Mouse (Mus musculus): ENCODE measurements around the gene Popdc3. TPM values are rescaled to one million over a fixed set of nuclear protein-coding genes. Genes with fewer than 3 reads are reported as not detected.

Gene Popdc3
- polyA plus RNA-seq, 1 experiment from 2014 or later = 22.9 TPM

- Histone ChIP-seq H3K27me3 (replicated peaks) (no peaks in the 10 kb centered on the region), H3K9me3 (replicated peaks) (no peaks in the 10 kb centered on the region), H3K4me2 (no peak overlapping the region), H3K27ac (ENCODE audit: poor library complexity, severe bottlenecking) (no peak overlapping the region), H3K4me1 (replicated peaks) (peaks cover 24% of the 10 kb centered on the region), H3K4me3 (no peak overlapping the region), H3K36me3 (peaks cover 75% of the 10 kb centered on the region), H3K9ac (no peak overlapping the region)
- 94% methylated on average over 12 of the region's 12 CpGs for WGBS
- ATAC-seq (ENCODE audit: insufficient number of reproducible peaks, low FRiP score) = no peak
These were observed 25.9 kb upstream of the Popdc3 start for GRCm38 (mm10) chr10:45151771-45152692.

- no peak overlapping the region for H3K4me3 ChIP-seq
- ATAC-seq (ENCODE audit: insufficient number of reproducible peaks, low FRiP score) = no peak
- H3K4me2 ChIP-seq = no peak overlapping the region
- H3K36me3 ChIP-seq = peaks cover 92% of the 10 kb centered on the region
- peaks cover 15% of the 10 kb centered on the region for H3K4me1 ChIP-seq (replicated peaks)
- H3K9ac ChIP-seq = no peak overlapping the region
- no peaks in the 10 kb centered on the region for H3K27me3 ChIP-seq (replicated peaks)
- 71% methylated on average over 14 of the region's 14 CpGs for WGBS
- no peak overlapping the region for H3K27ac ChIP-seq (ENCODE audit: poor library complexity, severe bottlenecking)
- H3K9me3 ChIP-seq (replicated peaks) = no peaks in the 10 kb centered on the region
These were observed 23.3 kb upstream of the Popdc3 start for GRCm38 (mm10) chr10:45154557-45155060.

GRCm38 (mm10) chr10:45165851-45166250, 12.0 kb upstream of the Popdc3 start:
- 85% methylated on average over 8 of the region's 8 CpGs for WGBS
- no peak overlapping the region for H3K4me3 ChIP-seq
- ATAC-seq (ENCODE audit: insufficient number of reproducible peaks, low FRiP score) = no peak

GRCm38 (mm10) chr10:45173927-45174326, 4.0 kb upstream of the Popdc3 start:
- no peak overlapping the region for H3K4me2 ChIP-seq
- WGBS = 53% methylated on average over 8 of the region's 8 CpGs

More at GRCm38 (mm10) chr10:45165851-45166250, 12.0 kb upstream of the Popdc3 start:
- H3K27me3 ChIP-seq (replicated peaks) = no peaks in the 10 kb centered on the region
- H3K9ac ChIP-seq = no peak overlapping the region
- no peak overlapping the region for H3K4me2 ChIP-seq
- no peak overlapping the region for H3K27ac ChIP-seq (ENCODE audit: poor library complexity, severe bottlenecking)
- no peaks in the 10 kb centered on the region for H3K9me3 ChIP-seq (replicated peaks)
- peaks cover 10% of the 10 kb centered on the region; the same call in 1 of the 2 replicates for H3K36me3 ChIP-seq
- no peaks in the 10 kb centered on the region for H3K4me1 ChIP-seq (replicated peaks)

GRCm38 (mm10) chr10:45174345-45174744, 3.6 kb upstream of the Popdc3 start:
- peaks cover 2% of the 10 kb centered on the region; the same call in 1 of the 2 replicates for H3K9me3 ChIP-seq (replicated peaks)
- H3K4me3 ChIP-seq = no peak overlapping the region
- no peaks in the 10 kb centered on the region for H3K27me3 ChIP-seq (replicated peaks)
- WGBS = 82% methylated on average over 3 of the region's 3 CpGs
- no peak overlapping the region for H3K9ac ChIP-seq
- no peak overlapping the region for H3K4me2 ChIP-seq
- no peak overlapping the region for H3K27ac ChIP-seq (ENCODE audit: poor library complexity, severe bottlenecking)
- no peaks in the 10 kb centered on the region for H3K4me1 ChIP-seq (replicated peaks)
- H3K36me3 ChIP-seq = no peaks in the 10 kb centered on the region
- ATAC-seq (ENCODE audit: insufficient number of reproducible peaks, low FRiP score) = no peak

More at GRCm38 (mm10) chr10:45173927-45174326, 4.0 kb upstream of the Popdc3 start:
- no peak for ATAC-seq (ENCODE audit: insufficient number of reproducible peaks, low FRiP score)
- Histone ChIP-seq H3K9me3 (replicated peaks) (peaks cover 2% of the 10 kb centered on the region; the same call in 1 of the 2 replicates), H3K36me3 (no peaks in the 10 kb centered on the region), H3K27me3 (replicated peaks) (no peaks in the 10 kb centered on the region), H3K4me3 (no peak overlapping the region), H3K9ac (no peak overlapping the region), H3K4me1 (replicated peaks) (no peaks in the 10 kb centered on the region), H3K27ac (ENCODE audit: poor library complexity, severe bottlenecking) (no peak overlapping the region)

- Histone ChIP-seq H3K27me3 (replicated peaks) (no peaks in the 10 kb centered on the region), H3K4me2 (no peak overlapping the region), H3K9me3 (replicated peaks) (0 out of 2 replicates have a peak, but pooled peaks cover 2% of the 10 kb centered on the region), H3K9ac (no peak overlapping the region), H3K36me3 (no peaks in the 10 kb centered on the region), H3K27ac (ENCODE audit: poor library complexity, severe bottlenecking) (peak overlapping the region; percentile 80), H3K4me3 (no peak overlapping the region), H3K4me1 (replicated peaks) (peaks cover 25% of the 10 kb centered on the region)
- 0 out of 2 replicates have a peak, but pooled peaks have one; percentile 42 for ATAC-seq (ENCODE audit: insufficient number of reproducible peaks, low FRiP score)
- WGBS = 38% methylated on average over 4 of the region's 4 CpGs
These were observed 2.9 kb downstream of the Popdc3 start for GRCm38 (mm10) chr10:45180677-45181326.

GRCm38 (mm10) chr10:45181344-45181743, 3.4 kb downstream of the Popdc3 start:
- no peaks in the 10 kb centered on the region for H3K36me3 ChIP-seq
- H3K4me3 ChIP-seq = no peak overlapping the region
- 0 out of 2 replicates have a peak, but pooled peaks cover 2% of the 10 kb centered on the region for H3K9me3 ChIP-seq (replicated peaks)
- H3K4me2 ChIP-seq = no peak overlapping the region
- H3K27ac ChIP-seq (ENCODE audit: poor library complexity, severe bottlenecking) = peak overlapping the region; percentile 80
- peaks cover 27% of the 10 kb centered on the region for H3K4me1 ChIP-seq (replicated peaks)
- H3K9ac ChIP-seq = no peak overlapping the region
- peak; percentile 68; the same call in 1 of the 2 replicates for ATAC-seq (ENCODE audit: insufficient number of reproducible peaks, low FRiP score)
- 37% methylated on average over 3 of the region's 3 CpGs for WGBS
- no peaks in the 10 kb centered on the region for H3K27me3 ChIP-seq (replicated peaks)

- no peaks in the 10 kb centered on the region for H3K9me3 ChIP-seq (replicated peaks)
- H3K27ac ChIP-seq (ENCODE audit: poor library complexity, severe bottlenecking) = no peak overlapping the region
- no peak overlapping the region for H3K9ac ChIP-seq
- WGBS = 61% methylated on average over 2 of the region's 2 CpGs
- H3K36me3 ChIP-seq = no peaks in the 10 kb centered on the region
- no peaks in the 10 kb centered on the region for H3K27me3 ChIP-seq (replicated peaks)
- H3K4me1 ChIP-seq (replicated peaks) = peaks cover 28% of the 10 kb centered on the region
- H3K4me2 ChIP-seq = no peak overlapping the region
- no peak overlapping the region for H3K4me3 ChIP-seq
- no peak for ATAC-seq (ENCODE audit: insufficient number of reproducible peaks, low FRiP score)
These were observed 7.6 kb downstream of the Popdc3 start for GRCm38 (mm10) chr10:45185457-45185856.

- Histone ChIP-seq H3K27me3 (replicated peaks) (no peaks in the 10 kb centered on the region), H3K9ac (no peak overlapping the region), H3K4me3 (no peak overlapping the region), H3K4me1 (replicated peaks) (peaks cover 3% of the 10 kb centered on the region; the same call in 1 of the 2 replicates), H3K4me2 (no peak overlapping the region), H3K9me3 (replicated peaks) (peaks cover 3% of the 10 kb centered on the region; the same call in 1 of the 2 replicates), H3K27ac (ENCODE audit: poor library complexity, severe bottlenecking) (no peak overlapping the region), H3K36me3 (no peaks in the 10 kb centered on the region)
- WGBS = 69% methylated on average over 14 of the region's 14 CpGs
- ATAC-seq (ENCODE audit: insufficient number of reproducible peaks, low FRiP score) = no peak
These were observed 15.7 kb downstream of the Popdc3 start for GRCm38 (mm10) chr10:45193330-45194310.

- no peaks in the 10 kb centered on the region for H3K36me3 ChIP-seq
- no peak overlapping the region for H3K4me2 ChIP-seq
- peaks cover 3% of the 10 kb centered on the region; the same call in 1 of the 2 replicates for H3K9me3 ChIP-seq (replicated peaks)
- H3K9ac ChIP-seq = no peak overlapping the region
- no peaks in the 10 kb centered on the region for H3K27me3 ChIP-seq (replicated peaks)
- no peak overlapping the region for H3K27ac ChIP-seq (ENCODE audit: poor library complexity, severe bottlenecking)
- H3K4me3 ChIP-seq = no peak overlapping the region
- ATAC-seq (ENCODE audit: insufficient number of reproducible peaks, low FRiP score) = no peak
- WGBS = 83% methylated on average over 5 of the region's 5 CpGs
- H3K4me1 ChIP-seq (replicated peaks) = no peaks in the 10 kb centered on the region
These were observed 16.6 kb downstream of the Popdc3 start for GRCm38 (mm10) chr10:45194531-45194930.
